In genomic region chr8:108755400-108756325, GRCm38 (mm10) we compare ENCODE assay signal across 9 mouse cellular contexts.
A peak's percentile ranks its signal among the peaks of the same experiment; 100 is the strongest.
DNase-seq lines count a peak whose midpoint lies in the region; ATAC-seq and TF ChIP-seq lines count a peak whose summit lies in the region.
"Had no signal": no experiment of that assay in that cellular context is flagged by ENCODE, and none has a peak within 500 bp of the region (broad histone marks: within the 10 kb centered on the region; RNA-seq: fewer than 3 reads in every experiment).

No protein-coding gene starts in this region.

- peak overlapping the region; percentile 44; the same call in 1 of the 2 replicates for H3K27ac ChIP-seq in testis, adult 2 months (ENCODE audit: control insufficient read depth, insufficient read depth, low read depth, low read length)
- H3K27ac ChIP-seq in hindbrain, postnatal 0 days: peak overlapping the region; percentile 37
- peak overlapping the region; percentile 43 for H3K27ac ChIP-seq in stomach, embryonic 16.5 days (ENCODE audit: low read length)
- no peak overlapping the region for H3K27ac ChIP-seq in liver, postnatal 0 days (ENCODE audit: low read depth)

- H3K4me3 ChIP-seq in testis, adult 2 months (ENCODE audit: control insufficient read depth, low read depth, low read length): no peak overlapping the region
- no peak overlapping the region for H3K4me3 ChIP-seq in hindbrain, postnatal 0 days (ENCODE audit: low read length)
- no peak overlapping the region for H3K4me3 ChIP-seq in stomach, embryonic 16.5 days (replicated peaks; ENCODE audit: low read length)
- no peak overlapping the region for H3K4me3 ChIP-seq in liver, postnatal 0 days (ENCODE audit: low read depth, low read length)
- H3K4me3 ChIP-seq: megakaryocyte, embryonic 14.5 days had no signal

- H3K4me2 ChIP-seq in hindbrain, postnatal 0 days (ENCODE audit: low read depth, low read length): peak overlapping the region; percentile 26; the same call in 1 of the 2 replicates
- H3K4me2 ChIP-seq in stomach, embryonic 16.5 days (ENCODE audit: low read depth, low read length): no peak overlapping the region
- H3K4me2 ChIP-seq in liver, postnatal 0 days (ENCODE audit: low read depth, low read length): no peak overlapping the region

- 40% methylated on average over 19 of the region's 19 CpGs for WGBS in hindbrain, postnatal 0 days
- 63% methylated on average over 19 of the region's 19 CpGs for WGBS in stomach, embryonic 16.5 days
- WGBS in liver, postnatal 0 days (ENCODE audit: insufficient replicate concordance): 86% methylated on average over 19 of the region's 19 CpGs

- DNase-seq in adrenal gland, postnatal 14 days: peak; percentile 56
- DNase-seq in adrenal gland, postnatal 36 days: no peak
- DNase-seq in testis, postnatal 10 days (ENCODE audit: low spot score): no peak
- DNase-seq in hindbrain, postnatal 0 days (ENCODE audit: low spot score): peak; percentile 49
- no peak for DNase-seq in liver, postnatal 0 days
- no peak for DNase-seq in kidney, postnatal 36 days

- H3K9me3 ChIP-seq in hindbrain, postnatal 0 days (ENCODE audit: low read length): no peaks in the 10 kb centered on the region
- H3K9me3 ChIP-seq in stomach, embryonic 16.5 days (replicated peaks; ENCODE audit: control insufficient read depth, low read length): no peaks in the 10 kb centered on the region
- no peaks in the 10 kb centered on the region for H3K9me3 ChIP-seq in liver, postnatal 0 days (ENCODE audit: low read length)
- H3K9me3 ChIP-seq: megakaryocyte, embryonic 14.5 days had no signal

- H3K9ac ChIP-seq in hindbrain, postnatal 0 days (replicated peaks; ENCODE audit: low read length): no peak overlapping the region
- peak overlapping the region; percentile 39; the same call in 1 of the 2 replicates for H3K9ac ChIP-seq in stomach, embryonic 16.5 days (ENCODE audit: low read length)
- H3K9ac ChIP-seq in liver, postnatal 0 days (replicated peaks): no peak overlapping the region

- TF ChIP-seq EP300 in liver, postnatal 0 days (IDR thresholded peaks at IDR 0.05; ENCODE audit: low read depth): no peak

- no peaks in the 10 kb centered on the region for H3K36me3 ChIP-seq in testis, adult 2 months (ENCODE audit: control insufficient read depth, insufficient read depth, low read length)
- no peaks in the 10 kb centered on the region for H3K36me3 ChIP-seq in hindbrain, postnatal 0 days (ENCODE audit: insufficient read depth, low read length)
- no peaks in the 10 kb centered on the region for H3K36me3 ChIP-seq in stomach, embryonic 16.5 days (ENCODE audit: control insufficient read depth, insufficient read depth, low read length)
- no peaks in the 10 kb centered on the region for H3K36me3 ChIP-seq in liver, postnatal 0 days (replicated peaks; ENCODE audit: insufficient read depth, low read length)

- ATAC-seq in hindbrain, postnatal 0 days: peak; percentile 81
- ATAC-seq in stomach, embryonic 16.5 days (ENCODE audit: insufficient read depth, low FRiP score): peak; percentile 57; the same call in 1 of the 2 replicates
- ATAC-seq in liver, postnatal 0 days: no peak

- no peak for TF ChIP-seq POLR2A in testis, adult 2 months (IDR thresholded peaks at IDR 0.05; ENCODE audit: control insufficient read depth, low read depth, low read length)

- no peak for TF ChIP-seq CTCF in testis, adult 2 months (IDR thresholded peaks at IDR 0.05; ENCODE audit: control insufficient read depth, insufficient read depth, insufficient replicate concordance, low read depth, low read length)
- no peak for TF ChIP-seq CTCF in hindbrain, postnatal 0 days (IDR thresholded peaks at IDR 0.05; ENCODE audit: low read depth)
- TF ChIP-seq CTCF in liver, postnatal 0 days (IDR thresholded peaks at IDR 0.05; ENCODE audit: low read depth): no peak

- H3K27me3 ChIP-seq in testis, adult 2 months (ENCODE audit: control insufficient read depth, insufficient read depth, low read length): no peaks in the 10 kb centered on the region
- H3K27me3 ChIP-seq in hindbrain, postnatal 0 days (ENCODE audit: insufficient read depth, low read length): no peaks in the 10 kb centered on the region
- H3K27me3 ChIP-seq in stomach, embryonic 16.5 days (ENCODE audit: control insufficient read depth, insufficient read depth, low read length): no peaks in the 10 kb centered on the region
- H3K27me3 ChIP-seq in liver, postnatal 0 days (ENCODE audit: insufficient read depth, low read length): no peaks in the 10 kb centered on the region

- H3K4me1 ChIP-seq in testis, adult 2 months (ENCODE audit: control insufficient read depth, insufficient read depth, low read length): no peaks in the 10 kb centered on the region; the same call in 1 of the 2 replicates
- peaks cover 21% of the 10 kb centered on the region for H3K4me1 ChIP-seq in hindbrain, postnatal 0 days (ENCODE audit: insufficient read depth, low read length)
- H3K4me1 ChIP-seq in stomach, embryonic 16.5 days (ENCODE audit: control insufficient read depth, insufficient read depth, low read length): peaks cover 27% of the 10 kb centered on the region
- peaks cover 5% of the 10 kb centered on the region; the same call in 1 of the 2 replicates for H3K4me1 ChIP-seq in liver, postnatal 0 days (ENCODE audit: insufficient read depth)

Comparison
In these comparisons a context has a peak if more than half of its experiments do, and no peak if none do; other contexts are left out.
1. DNase-seq: peak in adrenal gland, postnatal 14 days (single experiment) and hindbrain, postnatal 0 days (single experiment); none in adrenal gland, postnatal 36 days (0 of 2), testis, postnatal 10 days (single experiment), liver, postnatal 0 days (single experiment) and kidney, postnatal 36 days (0 of 2).